Mouse (Mus musculus) frontal cortex, postnatal 14 days (tissue): Measurements from ENCODE around the gene Zfp982.
"Not testable (repeated sequence)": the region's sequence is repeated elsewhere in the genome, so short reads cannot be mapped to it uniquely, and the experiment has no call there.

Experiments used
- DNase-seq, 2 experiments: peaks; one replicate each; pipeline ENCODE4 v3.0.0; 2022; ENCODE audit warnings: low spot score in 2 of 2

The Zfp982 gene

GRCm38 (mm10) chr4:147559096-147559495 lies 66.9 kb downstream of the Zfp982 start:
- DNase-seq: not testable (repeated sequence)
